Mouse (Mus musculus) heart, postnatal 0 days (tissue): ENCODE measurements around the gene Zfp281. TPM values are rescaled to one million over a fixed set of nuclear protein-coding genes. Genes with fewer than 3 reads are reported as not detected.

Experiments
- ATAC-seq: fragments of 200-750 bp; cut with Nextera tagmentation; 2 replicates; pipeline ENCODE4 v1.8.0; 2017; ENCODE audit warnings: low read depth, moderate number of reproducible peaks, moderate library complexity; ENCODE audit not compliant: insufficient read depth
- DNase-seq: peaks from one replicate; pipeline ENCODE4 v3.0.0-alpha.2; 2016; ENCODE audit warnings: low spot score
- H3K27ac ChIP-seq: fragments of 300-500 bp; sonication (generic); 2 replicates; pipeline ENCODE4 v1.5.1; 2014; ENCODE audit warnings: low read depth, mild to moderate bottlenecking
- H3K27me3 ChIP-seq: fragments of 300-500 bp; sonication (generic); 2 replicates; pipeline ENCODE4 v1.6.1; 2014; ENCODE audit warnings: low read length, mixed read lengths; ENCODE audit not compliant: control insufficient read depth, insufficient read depth
- H3K36me3 ChIP-seq: fragments of 300-500 bp; sonication (generic); replicated peaks from 2 replicates; pipeline ENCODE4 v1.6.1; 2014; ENCODE audit warnings: low read length, mixed read lengths; ENCODE audit not compliant: control insufficient read depth, insufficient read depth
- H3K4me1 ChIP-seq: fragments of 300-500 bp; sonication (generic); 2 replicates; pipeline ENCODE4 v1.6.1; 2014; ENCODE audit warnings: antibody characterized with exemption; ENCODE audit not compliant: control insufficient read depth, insufficient read depth
- H3K4me2 ChIP-seq: fragments of 300-500 bp; sonication (generic); 2 replicates; pipeline ENCODE4 v1.6.1; 2014; ENCODE audit warnings: low read depth, mild to moderate bottlenecking, low read length, moderate library complexity
- H3K4me3 ChIP-seq: fragments of 300-500 bp; sonication (generic); 2 replicates; pipeline ENCODE4 v1.5.1; 2014; ENCODE audit warnings: low read depth, low read length
- H3K9ac ChIP-seq: fragments of 300-500 bp; sonication (generic); replicated peaks from 2 replicates; pipeline ENCODE4 v1.6.1; 2014; ENCODE audit warnings: low read depth, low read length, mixed read lengths
- H3K9me3 ChIP-seq: fragments of 300-500 bp; sonication (generic); replicated peaks from 2 replicates; pipeline ENCODE4 v1.6.1; 2016; ENCODE audit warnings: low read length; ENCODE audit not compliant: control insufficient read depth
- CTCF ChIP-seq: IDR thresholded peaks from 2 replicates; pipeline ENCODE4 v1.5.1; 2016; ENCODE audit warnings: antibody characterized with exemption, control low read depth, low read depth
- EP300 ChIP-seq: IDR thresholded peaks from 2 replicates; pipeline ENCODE4 v1.6.1; 2016; ENCODE audit warnings: antibody characterized with exemption, low read depth
- WGBS: fragments of 180-500 bp; shearing (Covaris S2); extraction: QIAGEN DNeasy Blood & Tissue Kit; methylation state at CpG from one replicate; pipeline ENCODE4 v1.1.7; 2014; 5-methylcytosine and 5-hydroxymethylcytosine counted together
- polyA plus RNA-seq: library from polyadenylated mRNA; unstranded; fragments of >200 nt; fragmentation: Nextera tagmentation; extraction: Ambion mirVana; gene quantifications from 2 replicates; pipeline ENCODE4 v1.2.1, GENCODE M21; 2015
- total RNA-seq: library from RNA; depleted of rRNA; stranded (reverse); fragments of >200 nt; gene quantifications from 2 replicates; pipeline ENCODE4 v1.2.3, GENCODE M21; 2014; ENCODE audit warnings: low replicate concordance

The Zfp281 gene
- total and polyA plus RNA-seq, 2 experiments from 2014 or later: 8.3 to 16.2 TPM

- Histone ChIP-seq H3K27me3 (no peaks in the 10 kb centered on the region), H3K36me3 (no peaks in the 10 kb centered on the region), H3K9ac (no peak overlapping the region), H3K4me3 (no peak overlapping the region), H3K9me3 (no peaks in the 10 kb centered on the region), H3K4me2 (no peak overlapping the region), H3K27ac (no peak overlapping the region), H3K4me1 (peaks cover 4% of the 10 kb centered on the region; the same call in 1 of the 2 replicates)
- WGBS: 84% methylated on average over 7 of the region's 7 CpGs
- DNase-seq (no peak), ATAC-seq (no peak)
- TF ChIP-seq CTCF: no peak
- TF ChIP-seq EP300: no peak
Measured at GRCm38 (mm10) chr1:136669926-136670325, 45.2 kb downstream of the Zfp281 start.

GRCm38 (mm10) chr1:136670421-136670820, 45.7 kb downstream of the Zfp281 start:
- TF ChIP-seq CTCF (no peak), EP300 (no peak)
- H3K27me3 ChIP-seq: no peaks in the 10 kb centered on the region
- H3K36me3 ChIP-seq: no peaks in the 10 kb centered on the region
- H3K4me1 ChIP-seq: peaks cover 4% of the 10 kb centered on the region; the same call in 1 of the 2 replicates
- H3K9me3 ChIP-seq: no peaks in the 10 kb centered on the region
- no peak overlapping the region for H3K27ac ChIP-seq
- WGBS: 34% methylated on average over 16 of the region's 16 CpGs
- no peak overlapping the region for H3K9ac ChIP-seq
- DNase-seq: no peak
- peak overlapping the region; percentile 29; the same call in 1 of the 2 replicates for H3K4me2 ChIP-seq
- peak overlapping the region; percentile 23; the same call in 1 of the 2 replicates for H3K4me3 ChIP-seq
- ATAC-seq: no peak; the same call in 1 of the 2 replicates

- no peaks in the 10 kb centered on the region for H3K9me3 ChIP-seq
- H3K27ac ChIP-seq: no peak overlapping the region
- H3K4me3 ChIP-seq: no peak overlapping the region
- ATAC-seq (no peak), DNase-seq (no peak)
- no peak for TF ChIP-seq EP300
- TF ChIP-seq CTCF: no peak
- WGBS: 88% methylated on average over 12 of the region's 12 CpGs
- H3K4me1 ChIP-seq: peaks cover 4% of the 10 kb centered on the region; the same call in 1 of the 2 replicates
- no peak overlapping the region for H3K4me2 ChIP-seq
- H3K27me3 ChIP-seq: no peaks in the 10 kb centered on the region
- H3K36me3 ChIP-seq: no peaks in the 10 kb centered on the region
- no peak overlapping the region for H3K9ac ChIP-seq
Measured at GRCm38 (mm10) chr1:136671767-136672434, 47.2 kb downstream of the Zfp281 start.

GRCm38 (mm10) chr1:136672564-136672963, 47.9 kb downstream of the Zfp281 start:
- H3K27ac ChIP-seq: no peak overlapping the region

GRCm38 (mm10) chr1:136673293-136673692, 48.6 kb downstream of the Zfp281 start:
- ATAC-seq (no peak), DNase-seq (no peak)
- WGBS: 55% methylated on average over 4 of the region's 4 CpGs
- Histone ChIP-seq H3K27me3 (no peaks in the 10 kb centered on the region), H3K4me1 (peaks cover 4% of the 10 kb centered on the region; the same call in 1 of the 2 replicates), H3K4me2 (no peak overlapping the region), H3K9ac (no peak overlapping the region), H3K4me3 (no peak overlapping the region), H3K9me3 (no peaks in the 10 kb centered on the region), H3K36me3 (no peaks in the 10 kb centered on the region), H3K27ac (no peak overlapping the region)
- no peak for TF ChIP-seq EP300
- TF ChIP-seq CTCF: no peak

More at GRCm38 (mm10) chr1:136672564-136672963, 47.9 kb downstream of the Zfp281 start:
- H3K9ac ChIP-seq: no peak overlapping the region
- H3K9me3 ChIP-seq: no peaks in the 10 kb centered on the region
- no peak overlapping the region for H3K4me3 ChIP-seq
- no peak for TF ChIP-seq CTCF
- no peaks in the 10 kb centered on the region for H3K27me3 ChIP-seq
- H3K4me2 ChIP-seq: no peak overlapping the region
- 85% methylated on average over 6 of the region's 6 CpGs for WGBS
- H3K4me1 ChIP-seq: peaks cover 4% of the 10 kb centered on the region; the same call in 1 of the 2 replicates
- no peak for DNase-seq
- ATAC-seq: no peak
- no peaks in the 10 kb centered on the region for H3K36me3 ChIP-seq
